Mouse (Mus musculus) granulocyte monocyte progenitor cell, adult 5-6 weeks (primary cell): Measurements from ENCODE around the gene Mettl18. TPM values are rescaled to one million over a fixed set of nuclear protein-coding genes. Genes with fewer than 3 reads are reported as not detected.
A peak's percentile ranks its signal among the peaks of the same experiment; 100 is the strongest.
"Not testable (repeated sequence)": the region's sequence is repeated elsewhere in the genome, so short reads cannot be mapped to it uniquely, and the experiment has no call there.

Experiments
- ATAC-seq: replicated peaks from 2 replicates; pipeline ENCODE4 v1.8.0; 2016; ENCODE audit warnings: mild to moderate bottlenecking, moderate TSS enrichment, inconsistent platforms; ENCODE audit not compliant: poor library complexity, severe bottlenecking
- total RNA-seq, 2 experiments: library from RNA; stranded (forward) in 1 of 2; stranded (reverse) in 1 of 2; fragments of 200-712, 200-1000 nt in 1 of 2; fragments of >200 nt in 1 of 2; fragmentation: Nextera tagmentation in 1 of 2; gene quantifications; 2 replicates each; pipeline ENCODE4 v1.2.3; 2014 to 2017

Mettl18 gene
- total RNA-seq (2014; fragmentation: Nextera tagmentation) (2.5 and 6.7 TPM in 2 replicates), total RNA-seq (2017) (12.4 and 13.4 TPM in 2 replicates)

DNA sequence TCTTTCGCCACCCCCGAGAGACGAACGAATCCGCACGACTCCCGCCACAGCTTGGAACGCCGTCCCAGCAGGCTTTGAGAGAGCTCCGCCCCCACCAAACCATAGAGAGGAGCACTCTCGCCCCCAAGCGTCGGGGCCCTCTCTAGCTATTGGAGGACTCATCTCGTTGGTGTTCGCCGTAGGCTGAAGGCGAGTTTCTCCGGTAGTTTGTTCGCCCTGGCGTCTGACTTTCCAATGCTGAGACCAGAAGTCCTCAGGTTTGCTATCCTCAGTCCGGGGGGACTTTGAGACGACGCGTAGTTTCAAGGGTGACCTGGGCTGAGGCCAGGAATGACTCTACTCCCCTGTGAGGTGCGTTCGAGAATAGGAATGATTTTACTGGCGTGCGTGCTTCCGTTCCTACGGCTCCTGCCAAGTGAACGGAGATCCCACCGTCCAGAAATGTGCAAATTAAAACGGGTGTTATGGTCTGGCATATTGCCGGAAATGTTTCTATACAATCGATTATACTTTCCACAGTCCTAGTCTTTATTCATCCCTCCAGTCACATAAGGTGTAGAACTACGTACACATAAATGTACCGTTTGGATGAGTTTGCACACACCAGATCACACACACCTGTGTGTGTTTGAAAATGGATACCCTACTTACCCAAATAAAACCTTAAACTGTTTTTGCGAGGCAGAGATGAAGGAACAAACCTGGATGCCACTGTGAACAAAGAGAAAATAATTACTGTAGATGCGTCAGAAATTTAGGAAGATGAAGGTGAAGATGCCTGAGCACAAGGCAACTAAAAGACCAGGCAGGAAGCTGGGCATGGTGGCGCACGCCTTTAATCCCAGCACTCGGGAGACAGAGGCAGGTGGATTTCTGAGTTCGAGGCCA is at the start of gene Mettl18, which contains the start of gene BC055324:
Mettl18 (plus strand) TSS at position 169 of the 888 bp plus-strand sequence.
BC055324 (minus strand) TSS at position 76 of the 888 bp plus-strand sequence.
- ATAC-seq = peak; percentile 99

DNA sequence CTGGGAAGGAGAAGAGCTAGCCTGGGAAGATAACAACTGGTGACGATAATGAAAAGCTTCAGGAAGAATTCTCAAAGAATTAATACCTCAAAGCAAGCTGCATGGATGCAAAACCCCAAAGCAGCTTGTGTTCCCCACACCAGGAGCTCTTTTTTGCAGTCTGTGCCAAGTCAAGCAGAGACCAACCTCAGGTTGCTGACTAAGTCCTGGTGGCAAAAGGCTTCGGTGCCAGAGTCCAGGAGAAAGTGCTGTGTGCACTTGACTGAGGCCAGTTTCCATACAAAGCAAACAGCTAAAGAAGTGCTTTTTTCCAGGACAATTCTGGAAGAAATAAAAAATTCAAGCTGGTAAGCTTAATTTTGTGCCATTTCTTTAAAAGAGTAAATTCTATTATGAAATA is 41.3 kb upstream of the Mettl18 start:
- ATAC-seq = no peak

DNA sequence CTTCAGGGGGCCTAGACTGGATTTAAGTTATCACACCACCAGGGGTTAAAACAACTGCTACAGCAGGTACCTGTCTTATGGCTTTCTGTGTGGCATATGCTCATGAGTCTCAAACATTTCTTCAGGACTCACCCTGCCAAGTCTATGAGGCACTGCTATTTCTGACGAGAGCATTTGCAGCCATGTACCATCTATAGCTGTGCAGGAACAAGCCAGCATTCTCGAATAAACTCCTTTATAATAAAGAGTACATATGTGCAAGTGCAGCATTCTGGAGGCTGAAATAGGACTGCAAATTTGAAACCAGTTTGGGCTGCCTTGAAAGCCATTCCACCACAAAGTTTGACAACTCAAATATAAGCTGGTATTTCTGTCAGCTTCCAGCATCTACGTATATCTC is 36.7 kb upstream of the Mettl18 start:
- ATAC-seq = no peak

DNA sequence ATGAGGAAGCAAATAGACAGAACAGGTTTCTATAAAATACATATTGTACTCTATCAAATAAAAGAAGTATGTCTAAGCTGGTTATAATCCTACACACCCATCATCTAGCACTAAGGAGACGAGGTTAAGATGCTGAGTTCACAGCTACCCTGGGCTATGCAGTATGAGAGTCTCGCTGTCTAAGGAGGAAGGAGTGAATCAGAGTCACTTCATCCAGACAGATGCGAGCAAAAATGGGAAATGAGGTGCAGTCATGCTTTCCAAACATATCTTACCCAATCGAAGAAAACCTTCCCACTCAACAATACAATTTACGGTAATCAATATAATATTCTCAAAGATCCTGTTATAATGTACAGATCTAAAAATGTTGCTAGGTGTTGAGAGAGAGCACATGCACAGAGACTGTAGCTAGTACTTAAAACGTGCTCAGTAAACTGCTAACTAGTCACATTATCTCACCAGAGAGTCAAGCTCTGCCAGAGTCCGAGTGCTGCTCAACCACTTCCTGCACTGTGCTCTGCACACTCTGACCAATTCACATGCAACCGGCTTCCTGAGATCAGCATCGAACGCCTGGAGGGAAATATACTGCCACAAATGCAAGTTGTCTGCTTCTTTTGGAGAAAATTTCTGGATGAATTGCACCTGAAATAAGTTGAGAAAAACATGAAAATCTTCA is 30.5 kb upstream of the Mettl18 start:
- ATAC-seq = peak; percentile 84

DNA sequence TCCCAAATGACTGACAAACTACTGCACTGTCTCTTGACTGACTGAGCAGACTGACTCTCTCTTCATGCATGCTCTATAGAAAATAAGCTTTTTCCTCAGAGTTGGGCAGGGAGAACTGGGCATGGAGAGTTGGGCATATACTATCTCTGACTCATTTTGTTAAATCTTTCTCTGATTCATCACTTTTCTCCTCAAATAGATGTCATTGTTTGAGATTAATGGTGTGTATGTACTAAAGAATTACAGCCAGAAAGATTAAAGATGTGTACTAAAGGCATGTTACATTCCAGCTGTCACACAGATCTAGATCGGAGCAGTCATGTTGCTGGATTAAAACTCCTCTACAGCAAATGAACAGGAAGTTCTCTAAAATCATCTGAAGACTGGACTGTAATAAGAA is 20.2 kb upstream of the Mettl18 start:
- no peak for ATAC-seq

DNA sequence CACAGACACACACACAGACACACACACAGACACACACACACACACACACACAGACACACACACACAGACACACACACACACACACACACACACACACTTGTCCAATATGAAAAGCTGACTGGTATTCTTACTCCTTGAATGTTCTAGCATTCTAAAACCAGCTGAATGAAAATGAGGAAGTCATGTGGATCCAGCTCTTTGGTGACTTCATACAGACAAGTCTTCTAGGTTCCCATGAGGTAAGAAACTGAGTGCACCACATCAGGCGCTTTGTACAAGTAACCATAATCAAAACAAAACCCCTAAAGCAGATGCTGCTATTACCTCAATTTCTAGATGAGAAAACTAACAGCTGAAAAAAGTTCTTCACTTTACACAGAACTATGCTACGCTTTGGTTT is 19.6 kb upstream of the Mettl18 start:
- peak; percentile 70 for ATAC-seq

DNA sequence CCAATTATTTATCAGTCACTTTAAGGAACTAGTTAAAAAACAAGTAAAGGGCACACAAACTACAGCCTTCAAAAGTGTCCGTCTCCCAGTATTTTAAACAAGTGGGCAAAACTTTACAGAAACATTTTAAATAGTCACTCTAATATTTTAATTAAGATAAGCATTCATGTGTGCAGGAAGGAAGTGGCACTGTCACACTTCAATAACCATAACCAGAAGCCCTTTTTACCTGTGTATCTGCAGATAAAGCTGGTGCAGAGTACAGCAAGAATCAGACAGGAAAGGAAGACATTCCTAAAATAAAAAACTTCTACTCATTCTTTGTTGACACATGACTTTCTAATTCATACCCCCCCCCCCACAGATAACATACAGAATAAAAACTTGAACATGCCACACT is 18.2 kb upstream of the Mettl18 start:
- ATAC-seq = no peak

DNA sequence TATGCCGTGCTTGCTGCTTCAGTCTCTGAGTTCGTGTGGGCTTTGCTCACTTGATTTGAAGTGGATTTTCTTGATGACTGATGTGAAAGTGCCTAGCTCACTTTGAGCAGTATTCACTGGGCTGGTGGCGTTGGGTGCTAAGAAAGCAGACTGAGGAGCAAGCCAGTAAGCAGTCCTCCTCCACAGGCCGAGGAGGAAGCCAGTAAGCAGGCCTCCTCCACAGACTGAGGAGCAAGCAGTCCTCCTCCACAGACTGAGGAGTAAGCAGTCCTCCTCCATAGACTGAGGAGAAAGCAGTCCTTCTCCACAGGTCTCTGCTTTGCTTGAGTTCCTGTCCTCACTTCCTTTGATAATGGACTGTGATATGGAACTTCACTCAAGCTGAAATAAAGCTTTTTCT is 2.3 kb upstream of the Mettl18 start:
- ATAC-seq = no peak

DNA sequence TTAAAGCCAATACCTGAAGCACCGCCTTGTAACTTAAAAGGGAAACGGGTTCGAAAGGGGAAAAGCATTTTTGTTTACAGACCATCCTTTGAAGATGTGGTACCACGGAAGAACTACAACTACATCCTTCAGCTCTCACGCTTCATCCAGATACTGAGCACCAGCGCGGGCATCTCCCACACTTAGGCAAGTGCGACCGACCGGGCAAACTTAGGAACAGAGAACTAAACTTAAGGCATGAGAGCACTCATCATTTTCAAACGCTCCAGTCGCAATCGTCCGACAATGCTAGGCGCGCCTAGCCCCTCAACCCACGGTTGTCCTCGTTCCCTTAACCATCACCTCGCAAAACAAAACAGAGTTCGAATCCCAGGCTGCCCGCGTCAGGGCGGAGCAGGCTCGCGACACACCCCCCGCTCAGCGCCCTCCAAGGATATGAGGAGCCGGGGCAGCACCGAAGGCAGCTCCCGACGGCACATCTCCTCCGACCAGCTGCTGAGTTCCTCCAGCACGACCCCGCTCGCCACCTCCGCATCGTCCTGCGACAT is 442 bp upstream of the Mettl18 start:
- peak; percentile 22 for ATAC-seq

DNA sequence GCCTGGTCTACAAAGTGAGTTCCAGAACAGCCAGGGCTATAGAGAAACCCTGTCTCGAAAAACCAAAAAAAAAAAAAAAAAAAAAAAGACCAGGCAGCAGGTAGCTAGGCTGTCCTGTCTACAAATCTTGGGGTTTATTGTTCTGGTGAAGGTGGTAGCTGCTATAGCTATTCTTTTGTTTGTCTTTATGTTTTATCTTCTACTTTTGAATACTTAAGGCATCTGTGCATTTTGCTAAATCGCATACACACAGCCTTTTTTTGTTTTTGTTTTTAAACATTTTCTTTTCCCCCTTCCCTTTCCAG is 872 bp downstream of the Mettl18 start:
- no peak for ATAC-seq

DNA sequence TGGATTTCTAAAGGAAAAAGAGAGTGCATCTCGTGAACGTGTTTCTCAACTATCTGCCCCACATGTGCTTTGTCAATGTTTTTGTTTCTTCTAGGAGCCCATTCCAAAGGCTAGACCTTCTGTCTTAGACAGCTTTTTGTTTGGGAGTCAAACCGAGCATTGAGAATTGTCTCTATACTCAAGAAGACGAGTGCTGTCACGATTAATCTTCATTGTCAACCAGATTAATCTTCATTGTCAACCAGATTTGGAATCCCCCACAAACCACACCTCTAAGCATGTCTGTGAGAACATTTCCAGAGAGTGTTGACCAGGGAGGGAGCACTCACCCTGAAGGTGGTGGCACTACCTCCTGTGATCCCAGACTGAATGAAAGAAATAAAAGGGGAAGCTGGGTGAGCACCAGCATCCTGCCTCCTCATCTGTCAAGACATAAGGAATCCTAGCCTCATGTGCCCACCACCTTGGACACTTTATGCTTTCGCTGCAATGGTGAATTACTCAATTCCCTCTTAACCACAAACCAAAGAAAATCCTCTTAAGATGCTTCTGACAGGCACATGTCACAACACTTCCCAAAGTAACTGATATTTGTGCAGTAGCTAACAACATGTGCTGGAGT is 7.3 kb downstream of the Mettl18 start:
- peak; percentile 96 for ATAC-seq

DNA sequence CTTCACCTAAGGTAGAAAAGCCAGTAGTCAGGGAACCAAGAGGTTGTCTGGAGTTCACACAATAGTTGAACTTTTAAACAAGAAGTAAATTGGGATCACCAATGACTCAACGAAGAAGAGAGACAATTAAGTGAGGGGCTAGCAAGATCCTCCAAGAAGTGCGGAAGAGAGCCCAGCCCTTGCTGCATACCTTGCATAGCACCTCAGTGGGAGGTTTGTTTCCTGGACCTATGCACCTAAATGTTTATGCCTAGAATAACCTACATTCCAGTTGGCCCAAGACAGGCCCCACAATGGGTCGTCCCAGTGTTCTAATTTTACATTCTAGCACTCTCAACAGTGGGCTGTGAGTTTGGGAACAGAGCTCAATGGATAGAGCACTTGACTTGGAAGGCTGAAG is 9.6 kb downstream of the Mettl18 start:
- ATAC-seq = no peak

DNA sequence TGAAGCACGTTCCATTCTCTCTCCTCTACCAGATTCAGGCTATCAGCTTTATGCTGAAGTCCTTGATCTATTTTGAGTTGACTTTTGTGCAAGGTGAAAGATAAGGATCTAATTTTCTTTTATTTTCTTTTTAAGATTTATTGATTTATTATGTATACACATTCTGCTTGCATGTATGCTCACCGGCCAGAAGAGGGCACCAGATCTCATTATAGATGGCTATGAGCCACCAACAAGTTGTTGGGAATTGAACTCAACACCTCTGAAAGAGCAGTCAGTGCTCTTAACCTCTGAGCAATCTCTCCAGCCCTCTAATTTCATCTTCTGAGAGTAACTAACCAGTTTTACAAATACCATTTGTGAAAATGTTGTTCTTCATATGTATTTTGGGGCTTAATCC is 14.5 kb downstream of the Mettl18 start:
- ATAC-seq = peak; percentile 59; the same call in 1 of the 2 replicates

DNA sequence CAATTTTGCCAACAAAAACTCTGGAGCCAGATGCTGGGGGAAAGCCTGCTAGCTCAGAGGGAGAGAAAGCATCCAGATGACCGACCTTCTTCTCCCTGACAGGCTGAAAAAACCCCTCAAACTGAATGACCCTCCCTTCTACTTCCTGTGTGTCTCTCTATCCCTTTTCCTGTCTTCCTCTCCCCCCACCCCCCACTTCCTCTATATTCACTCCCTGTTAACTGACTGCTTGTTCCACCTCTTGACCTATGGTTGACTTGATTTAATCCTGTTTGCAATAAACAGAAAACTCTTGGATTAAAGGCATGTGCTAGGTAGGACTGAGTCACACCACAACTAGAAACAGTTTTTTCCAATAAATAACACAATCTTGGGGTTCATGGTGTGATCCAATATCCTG is 19.9 kb downstream of the Mettl18 start:
- ATAC-seq = peak; percentile 56

DNA sequence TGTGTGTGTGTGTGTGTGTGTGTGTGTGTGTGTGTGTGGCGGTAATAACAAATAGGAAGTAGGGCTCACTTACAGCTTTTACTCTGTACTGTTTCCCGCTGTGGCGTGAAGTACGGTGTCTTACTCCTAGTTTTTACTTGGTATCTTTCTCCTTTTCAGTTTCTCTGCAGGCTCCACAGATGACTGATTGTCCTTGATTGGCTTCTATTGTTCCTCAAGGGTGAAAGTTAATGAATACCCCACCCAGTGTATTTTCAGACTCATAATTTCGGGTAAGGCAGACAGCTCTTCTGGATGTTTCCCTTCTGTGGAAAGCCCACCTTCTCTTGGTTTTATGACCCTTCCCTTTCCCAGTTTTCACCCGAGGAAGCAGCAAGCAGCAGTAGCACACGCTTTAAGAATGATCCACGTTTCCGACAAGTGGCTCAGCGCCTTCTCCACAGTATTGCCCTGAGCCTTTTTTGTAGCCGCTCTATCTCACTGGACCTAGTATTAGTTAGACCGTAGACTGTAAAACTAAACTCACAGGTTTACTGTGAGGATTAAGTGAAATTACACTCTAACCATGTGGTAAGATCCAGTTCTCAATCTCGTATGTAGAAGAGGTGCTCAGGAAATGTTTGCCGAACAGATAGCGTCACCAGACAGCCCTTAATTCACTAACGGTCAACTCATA is 23.7 kb downstream of the Mettl18 start:
- ATAC-seq = no peak

DNA sequence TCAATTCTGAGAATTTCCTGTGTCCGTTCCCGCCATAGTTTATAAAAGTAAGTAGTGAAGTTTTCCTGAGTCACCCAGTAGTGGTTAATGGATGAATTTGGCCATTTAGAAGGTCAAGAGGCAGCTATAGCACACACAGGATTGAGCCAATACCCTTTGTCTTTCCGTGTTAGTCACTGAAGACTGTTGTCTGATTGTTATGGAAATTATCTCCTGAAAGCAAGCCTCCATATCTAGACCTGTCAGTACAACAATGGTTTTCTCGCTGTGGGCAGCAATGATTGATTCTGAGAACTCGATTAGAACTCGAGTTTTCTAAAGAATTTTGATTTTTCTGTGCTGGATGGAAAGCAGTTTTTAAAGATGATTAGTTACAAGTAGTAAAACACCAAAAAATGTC is 25.1 kb downstream of the Mettl18 start:
- ATAC-seq = no peak

DNA sequence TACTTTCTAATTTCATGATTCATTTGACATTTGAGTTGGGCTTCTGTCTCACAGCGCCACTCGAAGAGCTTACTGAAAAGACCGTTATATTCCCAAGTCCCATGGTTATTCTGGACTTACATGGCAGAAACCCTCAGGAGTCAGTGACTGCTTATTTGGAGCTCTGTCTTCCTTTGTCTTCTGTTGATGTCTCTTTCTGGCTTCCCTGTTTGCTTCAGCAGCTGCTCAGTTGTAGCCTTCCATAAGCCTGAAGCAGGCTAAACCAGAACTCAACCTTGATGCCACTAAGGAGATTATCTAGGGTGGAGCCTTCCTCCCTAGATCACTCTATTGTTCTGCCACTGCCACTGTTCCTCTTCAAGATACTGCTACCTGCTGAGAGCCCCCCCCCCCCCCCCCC is 26.1 kb downstream of the Mettl18 start:
- ATAC-seq = not testable (repeated sequence)

DNA sequence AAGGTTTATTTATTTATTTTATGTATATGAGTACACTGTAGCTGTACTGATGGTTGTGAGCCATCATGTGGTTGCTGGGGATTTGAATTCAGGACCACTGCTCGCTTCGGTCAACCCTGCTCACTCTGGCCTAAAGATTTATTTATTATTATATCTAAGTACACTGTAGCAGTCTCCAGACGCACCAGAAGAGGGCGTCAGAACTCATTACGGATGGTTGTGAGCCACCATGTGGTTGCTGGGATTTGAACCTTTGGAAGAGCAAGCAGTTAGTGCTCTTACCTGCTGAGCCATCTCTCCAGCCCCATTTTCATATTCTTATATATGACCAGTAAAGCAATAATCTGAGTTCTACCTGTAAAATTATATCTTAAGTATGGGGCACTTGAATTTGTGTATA is 27.4 kb downstream of the Mettl18 start:
- ATAC-seq = not testable (repeated sequence)

DNA sequence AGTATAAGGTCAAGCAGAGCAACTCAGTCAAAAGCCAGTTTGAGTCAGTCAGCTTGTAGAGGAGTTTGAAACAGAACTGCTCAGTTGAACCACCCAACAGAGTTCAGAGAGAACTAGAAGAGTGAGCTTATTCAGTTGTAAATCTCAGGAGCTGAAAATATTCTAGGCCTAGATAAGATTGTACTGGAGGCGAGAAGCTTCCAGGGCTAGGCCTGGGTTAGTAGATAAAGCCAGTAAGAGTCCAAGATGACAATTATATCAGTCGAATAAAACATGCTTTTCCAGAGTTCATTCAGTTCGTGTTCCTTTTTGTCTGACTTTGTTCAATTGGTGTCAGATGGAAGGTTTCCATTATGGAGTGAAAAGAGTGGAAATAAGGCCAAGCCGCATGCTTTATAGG is 31.0 kb downstream of the Mettl18 start:
- ATAC-seq = no peak

DNA sequence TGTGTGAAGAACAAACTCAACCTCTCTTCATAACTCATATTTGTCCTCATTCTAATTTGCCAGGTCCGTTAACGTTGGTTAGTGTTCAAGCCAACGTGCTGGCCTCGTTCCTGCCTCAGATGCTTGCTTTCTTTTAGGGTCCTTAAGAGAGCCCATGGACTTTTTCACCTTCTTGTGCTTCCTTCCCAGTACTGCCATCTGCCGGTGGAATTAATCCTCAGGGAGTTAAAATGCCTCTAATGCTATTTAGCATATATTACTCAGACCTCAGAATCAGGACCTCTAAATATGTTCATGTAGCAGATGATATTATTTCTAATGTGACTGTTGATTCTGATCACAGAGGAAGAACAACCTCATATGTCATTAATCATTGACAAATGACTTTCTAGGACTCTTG is 32.7 kb downstream of the Mettl18 start:
- no peak for ATAC-seq
